Mouse (Mus musculus) small intestine, adult 2 months (tissue): ENCODE measurements around the gene Mkrn1.

Source experiments
- CTCF ChIP-seq: fragments of 200-500 bp; IDR thresholded peaks from 2 replicates; pipeline ENCODE4 v1.5.1; 2012; ENCODE audit warnings: low read depth, mild to moderate bottlenecking, control low read depth, inconsistent platforms, low read length, moderate library complexity, mixed read lengths; ENCODE audit not compliant: insufficient replicate concordance, insufficient read length; ENCODE audit errors: extremely low read depth
- POLR2A ChIP-seq: fragments of 200-500 bp; IDR thresholded peaks from 2 replicates; pipeline ENCODE4 v1.6.1; 2012; ENCODE audit warnings: low read depth, mild to moderate bottlenecking, control low read depth, inconsistent platforms, low read length, moderate library complexity

DNA sequence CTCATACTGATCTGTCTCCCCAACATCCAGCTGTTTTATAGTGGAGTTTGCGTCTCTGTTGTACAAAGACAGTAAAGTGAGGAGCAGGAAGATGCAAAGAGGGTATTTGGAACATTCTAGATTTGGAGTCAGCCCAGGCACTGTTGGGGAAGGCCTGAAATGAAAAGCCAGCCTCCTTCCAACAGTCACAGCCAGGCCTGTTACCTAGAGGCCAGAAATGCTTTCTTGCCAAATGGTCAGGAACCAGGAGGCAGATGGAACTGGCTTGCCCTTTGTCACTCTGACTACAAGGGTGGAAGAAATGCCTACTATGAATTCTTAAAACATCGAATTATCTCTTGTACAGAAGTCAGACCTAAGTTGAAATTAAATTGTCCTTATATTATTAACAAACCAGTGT lies 30.3 kb downstream of the Mkrn1 start:
- TF ChIP-seq CTCF (no peak), POLR2A (no peak)
